Mouse (Mus musculus) adrenal gland, postnatal 4 days (tissue): Measurements from ENCODE around the gene Ttll13. TPM values are rescaled to one million over a fixed set of nuclear protein-coding genes. Genes with fewer than 3 reads are reported as not detected.

Experiments
- DNase-seq, 2 experiments: peaks; one replicate each; pipeline ENCODE4 v3.0.0; 2021 to 2022; ENCODE audit warnings: low spot score in 2 of 2, mixed read lengths in 2 of 2
- long read RNA-seq, 2 experiments: library from polyadenylated mRNA; stranded (forward); transcript quantifications; one replicate each; pipeline ENCODE4 v2.0.0; 2021
- total RNA-seq, 2 experiments: library from RNA; stranded (reverse); gene quantifications; 2 replicates each; pipeline ENCODE4 v1.2.3; 2021

Ttll13 gene
- total RNA-seq, result 1 to 10 TPM; 3.2 to 4.5 TPM
- long read RNA-seq, experiment 1, result 0 reads
- long read RNA-seq, experiment 2, result 0 reads

DNA sequence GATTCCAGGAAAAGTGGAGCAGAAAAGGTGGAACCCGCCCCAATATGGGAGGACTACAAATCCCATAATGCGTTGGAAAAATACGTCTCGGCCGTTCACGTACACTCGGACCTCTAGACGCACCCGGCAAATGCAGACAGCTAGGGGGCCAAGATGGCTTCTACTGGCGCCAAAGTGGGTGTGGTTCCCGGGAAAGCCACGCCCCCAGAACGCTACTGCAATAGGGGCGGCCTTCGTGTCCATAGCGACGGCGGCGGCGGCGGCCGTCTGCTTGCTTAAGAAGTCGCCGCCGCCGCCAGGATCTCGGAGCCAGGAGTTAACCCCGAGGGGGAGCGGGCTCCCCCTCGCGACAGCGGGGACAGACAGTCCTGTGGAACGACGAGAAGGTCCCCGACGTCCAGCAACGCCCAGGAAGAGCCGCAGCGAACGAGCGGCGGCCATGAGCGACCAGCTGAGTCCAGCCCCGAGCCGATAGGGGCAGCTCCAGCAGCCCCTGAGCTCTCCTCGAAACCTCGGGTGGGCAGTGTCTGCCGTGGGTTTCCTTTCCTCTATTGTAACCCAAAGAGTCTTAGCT, at the start of gene Ttll13:
Gene Ttll13, plus strand, starts transcription at position 229 of the 574 bp plus-strand sequence.
- DNase-seq, result peak; percentile 84 to 94

DNA sequence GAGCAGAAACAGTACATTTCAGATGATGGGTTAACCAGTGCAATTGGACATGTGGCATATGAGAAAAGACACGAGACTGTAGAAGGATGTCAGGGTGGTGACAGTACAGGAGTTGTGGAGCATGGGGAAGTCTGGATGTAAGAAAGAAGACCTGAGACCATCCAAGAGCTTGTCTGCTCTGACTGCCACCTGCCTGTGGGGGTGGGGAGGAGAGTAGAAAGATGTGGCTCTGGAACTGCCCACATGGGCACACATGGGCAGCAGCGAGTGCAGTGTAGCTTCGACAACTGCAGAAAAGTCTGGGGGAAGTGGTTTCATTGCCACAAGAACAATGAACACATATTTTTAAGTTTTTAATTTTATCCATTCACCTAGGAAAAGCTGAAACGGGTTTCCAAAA, 48.8 kb upstream of the Ttll13 start:
- no peak for DNase-seq

DNA sequence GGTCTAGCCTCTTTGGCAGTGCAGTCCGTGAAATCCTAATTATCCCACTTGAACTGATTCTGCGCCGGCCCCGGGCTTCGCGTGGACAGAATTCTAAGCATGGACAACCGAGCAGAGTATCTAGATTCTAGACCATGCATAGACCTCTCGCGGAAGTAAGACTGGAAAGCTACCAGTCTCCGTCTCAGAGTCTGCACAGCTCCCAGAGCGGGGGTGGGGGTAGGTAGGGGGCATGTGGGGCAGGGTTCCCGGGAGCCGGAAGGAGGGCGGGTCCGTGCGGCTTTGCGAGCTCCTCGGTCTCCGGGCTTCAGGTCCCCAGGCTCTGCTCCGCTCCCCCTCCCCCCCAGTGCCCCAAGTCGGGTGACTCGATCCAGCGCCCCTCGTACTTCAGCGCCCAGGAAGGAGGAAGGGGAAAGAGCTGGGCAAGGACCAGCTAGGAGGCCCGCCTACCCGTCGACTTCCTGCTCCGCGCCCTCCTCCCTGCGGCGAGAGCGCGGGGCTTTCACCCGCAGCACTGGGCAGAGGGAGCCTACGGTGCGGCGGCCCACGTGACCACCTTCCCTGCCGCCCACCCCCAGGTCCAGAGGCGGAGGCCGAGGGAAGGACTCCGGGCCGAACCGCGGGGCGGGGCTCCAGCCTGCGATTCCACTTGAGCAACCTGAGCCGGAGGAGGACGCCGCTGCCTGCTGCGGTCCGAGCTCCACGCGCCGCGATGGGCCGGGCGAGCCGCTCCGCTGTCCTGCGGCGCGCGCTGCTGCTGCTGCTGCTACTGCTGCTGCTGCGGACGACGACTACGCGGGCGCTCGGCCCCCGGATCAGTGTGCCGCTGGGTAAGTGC, 48.0 kb upstream of the Ttll13 start:
- DNase-seq, result peak; percentile 61 to 68

DNA sequence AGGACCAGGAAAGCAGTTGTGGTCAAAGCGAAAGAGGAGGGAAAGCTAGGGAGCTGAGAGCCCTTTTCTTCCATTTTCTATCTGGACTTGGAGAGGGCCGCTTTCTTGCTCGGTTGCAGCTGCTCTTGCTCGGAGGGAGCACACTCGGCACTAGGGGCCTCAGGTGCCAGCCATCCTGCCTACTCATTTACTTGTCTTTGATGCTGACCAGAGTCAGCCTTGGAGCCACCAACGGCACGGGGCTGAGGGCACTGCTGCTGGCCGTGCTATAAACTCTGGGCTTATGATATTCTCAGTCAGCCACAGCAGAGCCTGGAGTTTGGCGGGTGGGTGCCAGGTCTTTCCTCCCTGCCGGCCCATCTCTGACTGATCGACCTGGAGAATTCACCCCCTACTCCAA, 47.3 kb upstream of the Ttll13 start:
- no peak for DNase-seq

DNA sequence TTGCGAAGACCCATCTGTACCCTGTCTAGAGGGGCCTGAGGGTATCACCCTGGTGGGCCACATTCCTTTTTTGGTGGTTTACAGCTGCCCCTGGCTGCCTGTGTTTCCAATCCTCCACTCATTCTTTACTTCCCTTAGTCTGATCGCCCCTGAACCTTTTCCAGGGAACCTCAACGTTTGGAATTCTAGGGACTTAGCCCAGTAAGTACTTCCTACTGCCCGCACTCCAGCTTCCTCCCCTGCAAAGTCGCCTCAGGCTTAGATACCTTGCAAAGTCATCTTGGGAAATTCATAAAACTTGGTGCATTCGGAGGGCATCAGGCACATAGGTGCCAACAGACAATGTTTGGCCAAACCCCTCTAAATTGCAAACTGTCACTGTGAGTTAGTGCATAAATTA, 46.9 kb upstream of the Ttll13 start:
- no peak for DNase-seq

DNA sequence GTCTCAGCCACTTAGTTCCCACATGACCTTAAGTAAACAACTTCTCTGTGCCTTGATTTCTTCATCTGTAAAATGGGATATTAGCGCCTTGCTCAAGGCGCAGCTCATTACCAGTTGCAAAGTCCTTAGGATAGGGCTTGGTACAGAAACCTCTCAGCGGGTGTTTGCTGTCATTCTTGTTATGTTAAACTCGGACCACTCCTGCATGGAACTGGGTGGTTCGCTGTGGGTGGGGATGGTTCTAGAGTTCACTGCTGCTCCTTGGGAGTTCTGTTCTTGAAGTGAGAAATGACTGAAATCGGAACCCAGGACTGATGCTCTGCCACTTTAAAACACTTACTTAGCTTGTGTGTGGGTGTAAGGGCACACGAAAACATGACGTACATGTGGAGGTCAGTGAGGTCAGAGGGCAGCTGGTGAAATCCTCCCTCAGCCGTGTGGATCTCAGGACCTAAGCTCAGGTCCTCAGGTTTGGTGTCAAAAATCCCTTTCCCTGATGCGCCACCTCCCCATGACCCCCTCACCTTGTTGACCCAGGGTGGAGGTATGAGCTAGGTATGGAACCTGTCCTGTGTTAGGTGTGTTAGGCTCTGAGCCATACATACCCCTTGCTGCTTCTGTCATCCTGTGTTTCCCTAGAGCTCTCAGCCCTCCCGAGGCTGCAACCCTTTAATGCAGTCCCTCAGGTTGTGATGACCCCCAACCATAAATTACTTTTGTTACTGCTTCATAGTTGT, 46.2 kb upstream of the Ttll13 start:
- no peak for DNase-seq

DNA sequence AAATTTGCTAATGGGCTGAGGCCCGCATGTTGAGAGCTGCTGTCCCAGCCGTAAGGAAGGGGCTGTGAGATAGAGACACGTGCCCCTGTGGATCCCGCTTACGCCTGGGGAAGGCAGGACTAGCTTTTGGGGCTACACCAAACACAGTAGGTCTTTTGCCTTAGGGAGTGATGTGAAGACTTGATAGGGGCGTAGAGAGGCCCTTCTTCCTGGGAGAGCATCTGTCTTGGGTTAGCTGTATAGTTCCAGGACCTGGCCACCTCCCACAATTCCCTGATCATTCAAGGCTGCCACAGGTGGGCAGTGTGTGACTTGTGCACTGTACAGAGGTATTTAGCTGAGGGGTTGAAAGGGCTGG, 45.6 kb upstream of the Ttll13 start:
- no peak for DNase-seq

DNA sequence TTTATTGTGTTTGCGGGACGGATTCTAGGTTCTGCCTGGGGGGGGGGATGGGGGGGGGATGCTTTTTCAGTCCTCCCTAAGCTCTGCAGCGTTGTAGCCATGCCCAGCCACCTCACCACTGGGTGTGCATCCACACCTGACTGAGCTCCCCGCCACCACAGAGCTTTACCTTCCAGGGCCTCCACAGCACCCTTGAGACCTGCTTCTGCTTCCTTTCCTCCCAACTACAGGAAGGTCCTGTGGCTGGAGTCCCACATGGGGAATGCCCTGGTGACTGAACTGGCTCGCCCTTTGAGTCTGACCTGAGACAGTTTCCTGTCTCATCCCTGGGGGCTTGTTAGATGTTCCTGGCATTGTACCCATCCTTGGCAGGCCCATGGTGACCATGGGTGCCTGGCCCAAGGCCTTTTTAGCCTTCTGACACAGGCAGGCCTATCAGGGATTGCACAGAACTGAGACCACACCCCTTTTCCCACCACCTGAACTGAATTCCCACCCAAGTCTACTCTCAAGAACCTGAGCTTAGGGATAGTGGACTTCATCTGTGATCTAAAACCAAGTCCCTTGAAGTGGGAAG, 45.1 kb upstream of the Ttll13 start:
- DNase-seq, result no peak

DNA sequence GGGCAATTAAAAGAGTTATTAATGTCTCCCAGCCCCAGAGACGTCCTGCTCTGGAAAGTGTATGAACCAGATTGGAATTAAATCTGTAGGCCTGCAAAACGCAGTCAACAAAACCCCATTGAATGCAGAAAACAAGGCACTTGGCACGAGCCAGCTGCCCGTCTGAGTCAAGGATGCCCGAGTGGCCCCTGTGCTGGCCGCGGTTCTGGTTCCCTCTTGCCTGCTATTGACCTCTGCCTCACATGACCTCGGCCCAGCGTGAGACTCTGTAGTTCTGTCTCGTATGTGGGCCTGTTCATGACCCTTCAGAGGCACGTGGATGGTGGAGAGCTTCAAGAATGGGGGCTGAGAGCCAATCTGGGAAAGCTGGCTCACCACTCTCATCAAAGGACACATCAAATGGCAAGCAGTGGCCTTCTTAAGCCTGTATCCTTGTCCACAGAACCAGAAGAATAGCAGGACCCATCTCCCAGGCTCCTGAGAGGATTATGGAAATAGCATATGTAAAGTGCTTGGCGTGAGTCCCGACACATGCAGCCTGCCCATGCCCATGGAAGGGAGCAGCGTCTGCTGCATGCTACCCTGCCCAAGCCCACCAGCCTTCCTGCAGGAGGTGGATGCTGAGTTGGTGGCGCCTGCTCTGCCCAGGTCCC, 44.2 kb upstream of the Ttll13 start:
- no peak for DNase-seq

DNA sequence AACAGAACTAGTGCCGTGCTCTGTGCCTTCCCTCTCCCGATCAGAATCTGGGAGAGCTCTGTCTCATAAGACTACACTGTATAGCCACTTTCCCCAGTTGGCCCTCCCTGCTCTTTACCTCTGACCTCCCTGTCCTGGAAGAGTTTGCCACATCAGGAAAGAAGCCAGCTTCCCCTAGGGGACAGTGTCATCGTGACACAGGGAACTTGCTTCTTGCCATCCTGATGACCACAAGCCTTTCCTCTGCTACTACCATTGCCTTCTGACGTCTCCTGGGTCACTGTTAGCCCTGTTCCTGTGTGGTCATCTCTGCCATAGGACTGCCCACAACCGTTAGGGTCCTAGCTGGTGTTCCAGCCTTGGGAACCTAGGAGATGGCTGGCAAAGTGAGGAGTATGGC, 43.2 kb upstream of the Ttll13 start:
- DNase-seq, result no peak

DNA sequence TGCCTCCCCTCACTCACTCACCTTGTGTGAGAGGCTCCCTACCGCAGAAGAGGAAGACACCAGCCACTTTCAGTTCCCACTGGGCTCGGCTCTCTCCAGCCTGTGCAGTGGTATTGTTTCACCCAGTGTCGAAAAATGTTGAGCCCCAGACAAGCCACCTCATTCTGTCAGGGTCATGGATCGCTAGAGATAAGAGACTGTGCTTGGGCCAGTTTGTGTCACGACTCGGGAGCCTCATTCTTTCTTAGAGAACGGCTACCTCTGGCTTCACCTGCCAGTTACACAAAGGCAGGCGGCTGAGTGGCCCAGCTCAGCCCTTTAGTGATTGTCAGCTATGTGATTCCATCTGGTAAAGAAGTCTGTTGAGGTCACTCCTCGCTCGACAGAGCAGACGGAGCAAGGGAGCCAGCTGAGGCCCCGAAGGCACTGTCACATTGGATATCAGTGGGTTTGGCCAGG, 42.5 kb upstream of the Ttll13 start:
- DNase-seq, result no peak

DNA sequence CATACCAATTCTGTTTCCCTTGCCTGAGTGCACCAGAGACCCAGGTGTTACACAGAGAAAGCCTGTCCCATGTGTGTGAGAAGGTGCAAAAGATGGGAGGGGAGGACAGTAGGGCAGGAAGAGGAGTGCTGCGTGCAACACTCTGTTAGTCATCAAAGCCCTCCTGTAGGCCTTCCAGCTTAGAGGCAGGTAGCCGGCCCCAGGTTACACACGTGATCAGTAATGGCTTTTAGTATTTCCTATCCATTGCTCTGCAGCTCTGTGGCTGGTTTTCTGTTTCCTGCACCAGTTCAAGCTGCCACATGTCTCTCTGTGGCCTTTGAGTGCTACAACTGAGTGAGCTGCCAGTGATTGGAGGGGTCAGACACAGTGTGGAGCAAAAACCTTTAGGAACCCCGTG, 41.8 kb upstream of the Ttll13 start:
- no peak for DNase-seq

DNA sequence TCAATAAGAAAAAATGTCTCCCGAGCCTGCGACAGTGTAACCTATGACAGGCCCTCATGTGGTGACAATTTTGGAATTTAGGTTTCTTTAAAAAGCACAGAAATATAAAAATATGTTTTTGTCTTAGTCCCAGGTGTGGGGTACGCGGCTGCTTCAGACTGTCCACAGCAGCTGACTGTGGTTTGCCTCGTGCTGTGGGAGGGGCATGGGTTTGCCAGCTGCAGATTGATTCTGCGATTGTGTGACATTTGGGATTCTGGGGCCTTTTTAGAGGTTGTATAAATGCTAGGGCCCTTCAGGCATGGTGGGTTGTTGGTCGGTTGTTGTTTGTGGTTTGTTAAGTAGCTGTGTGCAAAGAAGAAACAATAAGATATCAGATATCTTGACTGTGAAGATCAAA, 41.2 kb upstream of the Ttll13 start:
- no peak for DNase-seq

DNA sequence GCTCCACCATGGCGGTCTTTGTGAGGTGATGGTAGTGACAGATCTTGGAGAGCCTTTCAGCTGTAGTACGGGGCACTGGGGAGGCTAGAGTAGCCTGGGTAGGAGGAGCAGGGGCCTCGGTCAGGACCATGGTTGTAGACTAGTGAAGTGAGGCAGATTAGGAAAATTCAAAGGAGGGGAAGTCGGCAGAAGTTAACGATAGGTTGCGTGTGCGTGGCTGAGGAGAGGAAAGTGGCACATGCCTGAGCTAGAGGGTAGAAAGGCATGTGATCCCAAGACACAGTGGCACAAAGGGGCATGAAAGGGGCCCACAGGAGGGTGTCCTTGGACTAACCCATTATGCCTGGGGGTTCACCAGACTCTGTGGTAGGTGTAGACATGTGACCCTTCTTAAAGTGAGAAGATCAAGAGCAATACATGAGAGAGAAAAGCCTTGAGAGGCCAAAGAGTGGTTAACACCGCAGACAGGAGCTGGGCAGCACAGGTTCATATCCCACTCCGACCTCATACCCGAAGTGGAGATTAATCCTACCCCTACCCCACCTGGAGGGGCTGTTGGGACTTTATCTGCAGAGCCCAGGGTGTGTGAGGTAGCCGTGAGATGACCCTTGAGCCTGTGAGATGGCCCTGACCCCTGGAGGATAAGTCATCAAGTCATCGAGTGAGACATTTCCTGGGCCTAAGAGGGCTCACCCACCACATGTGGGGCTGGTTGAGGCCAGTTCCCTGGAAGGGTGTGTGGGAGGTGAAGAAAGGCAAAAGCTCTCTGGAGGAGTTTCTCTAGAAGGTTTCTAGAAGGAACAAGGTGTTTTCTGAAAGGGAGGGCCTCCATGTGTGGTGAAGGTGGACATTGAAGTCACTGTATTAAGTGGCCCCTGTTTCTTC, 40.2 kb upstream of the Ttll13 start:
- no peak for DNase-seq

DNA sequence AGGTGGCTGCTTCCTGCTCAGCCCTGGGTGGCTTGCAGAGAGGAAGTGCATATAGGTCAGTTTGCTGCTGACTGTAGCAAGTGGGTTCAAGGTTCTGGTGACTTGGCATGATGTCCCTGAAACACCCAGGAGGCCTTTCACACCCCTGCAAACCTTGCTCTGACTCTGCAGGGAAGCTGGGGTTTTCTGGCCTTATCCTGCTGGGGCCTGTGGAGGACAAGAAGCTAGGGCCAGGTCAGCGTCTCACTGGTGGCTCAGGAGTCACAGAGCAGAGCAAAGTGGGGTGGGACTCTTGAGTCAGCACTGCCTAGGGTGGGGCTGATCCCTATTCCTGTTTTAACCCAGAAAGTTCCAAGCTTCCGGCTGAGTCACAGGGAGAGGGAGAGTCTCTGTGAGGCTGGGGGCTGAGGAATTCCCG, 38.9 kb upstream of the Ttll13 start:
- no peak for DNase-seq

DNA sequence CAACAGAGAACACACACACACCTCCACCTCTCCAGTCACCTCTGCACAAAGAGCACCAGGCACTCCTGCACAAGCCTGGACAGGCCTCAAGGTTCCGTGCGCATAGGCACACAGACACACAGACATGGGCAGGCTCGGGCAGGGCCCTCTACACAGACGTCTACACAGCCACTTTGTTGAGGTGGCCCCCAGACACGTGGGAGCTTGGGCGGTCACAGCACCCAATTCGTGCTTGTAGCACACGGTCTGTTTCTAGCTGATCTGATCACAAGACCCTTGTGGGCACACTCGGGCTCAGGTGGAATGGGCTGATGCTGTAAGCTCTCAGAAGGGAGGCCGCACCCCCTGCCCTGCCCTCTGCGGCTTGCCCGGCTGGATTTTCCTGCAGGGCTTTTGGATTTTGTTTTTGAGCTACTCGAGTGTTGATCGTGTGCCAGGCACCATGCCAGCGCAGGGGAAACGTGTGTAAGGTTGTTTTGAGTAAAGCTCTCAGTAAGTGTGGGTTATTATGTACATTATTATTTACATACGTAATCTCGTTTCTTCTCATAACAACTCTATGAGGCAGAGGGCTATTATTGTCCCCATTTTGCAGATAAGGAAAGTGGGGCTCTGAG, 38.0 kb upstream of the Ttll13 start:
- DNase-seq, result no peak

DNA sequence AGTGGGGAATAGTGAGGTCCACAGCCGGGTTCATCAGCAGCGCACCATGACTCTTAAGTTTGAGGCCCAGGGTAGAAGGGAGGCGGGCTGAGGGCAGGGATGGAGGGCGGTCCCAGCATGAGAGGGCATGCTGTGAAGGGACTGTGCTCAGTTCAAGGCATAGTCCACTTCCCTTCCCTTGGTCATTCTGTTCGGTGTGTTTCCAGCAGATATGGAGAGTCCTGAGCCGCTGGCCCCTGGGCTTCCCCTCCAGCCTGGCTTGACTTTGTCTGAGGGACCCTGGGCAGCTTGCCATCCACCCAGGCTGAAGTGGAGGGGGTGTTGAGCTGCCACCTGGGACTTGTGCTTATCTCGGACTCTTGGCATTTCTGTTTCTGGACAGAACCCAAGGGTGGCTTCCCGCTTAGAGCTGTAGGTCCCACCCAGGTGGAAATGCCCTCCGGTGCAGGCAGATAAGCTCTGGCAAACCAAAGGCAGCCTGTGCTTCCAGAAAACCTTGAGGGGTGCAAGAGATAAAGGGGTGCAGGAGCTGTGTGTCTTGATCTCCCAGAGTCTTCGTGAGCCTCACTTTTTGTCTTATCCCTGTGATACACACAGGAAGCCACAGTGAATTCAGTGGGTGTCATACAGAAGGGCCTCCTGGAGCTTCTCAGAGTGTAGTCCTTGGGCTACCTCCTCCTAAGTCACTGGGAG, 37.3 kb upstream of the Ttll13 start:
- DNase-seq, result no peak

DNA sequence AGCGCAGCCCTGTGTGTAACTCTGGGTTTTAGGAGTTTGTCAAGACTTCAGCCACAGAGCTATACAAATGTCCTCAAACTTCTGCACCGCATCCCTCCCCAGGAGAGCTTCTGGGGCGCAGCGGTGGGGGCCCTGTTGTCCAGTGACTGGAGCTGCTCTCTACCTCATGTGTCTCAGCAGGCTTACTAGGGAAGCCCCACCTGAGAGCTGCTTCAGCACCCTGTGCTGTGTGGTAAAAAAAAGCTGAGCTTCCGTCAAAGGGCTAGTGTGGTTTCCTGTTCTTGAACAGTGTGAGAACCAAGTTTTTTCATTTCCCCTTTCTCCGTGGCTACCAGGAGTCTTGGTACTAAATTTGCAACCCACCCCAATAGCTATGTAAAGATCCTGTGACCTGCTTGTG, 36.5 kb upstream of the Ttll13 start:
- no peak for DNase-seq

DNA sequence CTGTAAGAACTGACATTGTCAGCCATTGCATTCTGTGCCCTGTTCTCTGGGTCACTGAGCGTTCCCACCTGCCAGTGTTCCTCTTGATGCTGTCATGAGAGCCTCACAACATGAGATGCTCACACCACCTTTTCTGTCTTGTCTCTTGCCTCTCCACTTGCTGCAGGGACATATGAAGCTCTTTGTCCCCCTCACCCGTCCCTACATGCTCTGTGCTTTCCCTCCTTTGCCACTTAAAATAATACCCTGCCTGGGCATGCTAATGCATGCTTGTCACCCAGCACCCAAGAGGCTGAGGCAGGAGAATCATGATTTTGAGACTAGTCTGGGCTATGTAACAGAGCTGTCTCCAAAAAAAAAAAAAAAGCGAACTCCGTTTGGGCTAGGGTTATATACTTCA, 35.2 kb upstream of the Ttll13 start:
- DNase-seq, result no peak
